Mouse (Mus musculus): ENCODE measurements around the gene Gm17402. TPM values are rescaled to one million over a fixed set of nuclear protein-coding genes. Genes with fewer than 3 reads are reported as not detected.

The Gm17402 gene
- total RNA-seq, 2 experiments from 2014 or later, result not detected

DNA sequence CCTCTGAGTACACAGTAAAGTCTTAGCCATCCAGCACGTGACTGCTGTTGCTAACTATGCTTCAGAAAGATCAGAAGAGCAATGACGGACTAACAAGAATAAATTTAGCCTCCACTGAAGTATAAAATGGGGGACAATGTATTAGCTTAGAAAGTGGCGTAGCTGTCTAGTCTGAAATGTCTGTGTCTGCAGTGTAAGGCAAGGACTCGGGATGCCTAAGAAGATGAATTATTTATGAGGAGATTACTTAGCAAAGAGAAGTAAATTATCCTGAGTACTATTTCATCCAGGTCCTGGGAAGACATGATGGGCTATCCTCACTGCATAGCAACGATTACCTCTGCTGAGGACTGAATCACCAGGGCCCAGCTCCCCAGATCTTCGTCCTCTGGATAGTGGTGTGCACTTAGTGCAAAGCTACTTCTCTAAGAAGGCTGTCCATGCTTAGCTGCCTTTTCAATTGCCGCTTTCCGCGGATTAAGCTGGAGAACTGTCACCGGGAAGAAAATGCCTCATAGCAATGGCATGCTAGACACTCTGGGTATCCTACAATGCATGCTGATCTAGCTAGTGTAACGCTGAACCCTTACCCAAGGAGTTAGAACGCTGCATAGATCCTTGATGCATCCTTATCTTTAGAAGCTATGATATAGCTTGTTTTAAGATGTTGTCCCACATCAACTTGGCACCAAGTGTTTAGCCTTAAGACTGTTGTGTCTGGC lies 23.4 kb downstream of the Gm17402 start:
- no peak for DNase-seq
- no peak overlapping the region for H3K4me3 ChIP-seq
- intact Hi-C loops (cut with DNase I), result loop anchor here (1.0 to 5.0 kb wide), 3 partner anchors 27 to 216 kb away; partner anchors contain the start of gene Gfm1
- TF ChIP-seq CTCF (IDR thresholded peaks at IDR 0.05), result no peak
- H3K27ac ChIP-seq, result no peak overlapping the region

DNA sequence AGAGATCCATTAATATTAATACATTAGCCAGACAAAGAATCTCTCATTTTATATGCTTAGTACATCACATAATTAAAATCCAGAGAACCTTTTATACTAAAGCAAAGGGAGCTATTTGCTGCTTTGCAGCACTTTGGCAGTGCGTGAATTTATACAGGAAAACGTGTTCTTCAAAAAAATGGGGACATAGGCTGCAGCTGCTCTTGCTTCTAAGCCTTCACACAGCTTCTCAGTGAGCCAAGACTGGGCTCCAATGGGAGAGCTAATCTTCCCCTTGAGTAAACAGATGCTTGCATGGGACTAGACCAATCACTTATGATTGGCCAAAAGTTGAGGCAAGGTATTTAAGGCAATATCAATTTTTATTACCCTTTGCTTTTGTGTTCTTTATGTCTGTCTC lies 28.3 kb downstream of the Gm17402 start:
- intact Hi-C loops (cut with DNase I), result no loop called here
- no peak for TF ChIP-seq CTCF (IDR thresholded peaks at IDR 0.05)
- DNase-seq, result no peak
- Histone ChIP-seq H3K27ac (no peak overlapping the region), H3K4me3 (no peak overlapping the region)

DNA sequence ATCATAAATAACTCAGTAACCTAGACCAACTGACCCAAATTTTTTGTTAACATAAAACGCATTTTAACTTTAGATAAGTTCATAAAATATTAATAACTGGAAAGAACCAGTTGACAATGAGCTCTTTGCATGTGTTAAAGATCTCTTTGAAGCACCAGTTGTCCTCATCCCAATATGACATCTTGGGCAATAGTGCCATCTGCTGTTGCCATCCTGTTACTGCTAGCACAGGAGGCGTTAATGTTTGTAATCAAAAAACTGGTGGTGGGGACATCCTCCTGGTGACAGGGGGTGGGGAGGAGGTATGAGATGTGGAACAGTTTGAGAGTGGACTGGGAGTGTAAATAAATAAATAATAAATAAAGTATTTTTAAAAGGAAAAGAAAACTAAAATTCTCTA lies 30.4 kb downstream of the Gm17402 start:
- intact Hi-C loops (cut with DNase I), result loop anchor here (2.0 kb wide), 2 partner anchors 934 to 1012 kb away; no protein-coding TSS in a partner anchor
- TF ChIP-seq CTCF (IDR thresholded peaks at IDR 0.05), result peak; percentile 91
- Histone ChIP-seq H3K27ac (no peak overlapping the region), H3K4me3 (no peak overlapping the region)
- peak; percentile 48 for DNase-seq

DNA sequence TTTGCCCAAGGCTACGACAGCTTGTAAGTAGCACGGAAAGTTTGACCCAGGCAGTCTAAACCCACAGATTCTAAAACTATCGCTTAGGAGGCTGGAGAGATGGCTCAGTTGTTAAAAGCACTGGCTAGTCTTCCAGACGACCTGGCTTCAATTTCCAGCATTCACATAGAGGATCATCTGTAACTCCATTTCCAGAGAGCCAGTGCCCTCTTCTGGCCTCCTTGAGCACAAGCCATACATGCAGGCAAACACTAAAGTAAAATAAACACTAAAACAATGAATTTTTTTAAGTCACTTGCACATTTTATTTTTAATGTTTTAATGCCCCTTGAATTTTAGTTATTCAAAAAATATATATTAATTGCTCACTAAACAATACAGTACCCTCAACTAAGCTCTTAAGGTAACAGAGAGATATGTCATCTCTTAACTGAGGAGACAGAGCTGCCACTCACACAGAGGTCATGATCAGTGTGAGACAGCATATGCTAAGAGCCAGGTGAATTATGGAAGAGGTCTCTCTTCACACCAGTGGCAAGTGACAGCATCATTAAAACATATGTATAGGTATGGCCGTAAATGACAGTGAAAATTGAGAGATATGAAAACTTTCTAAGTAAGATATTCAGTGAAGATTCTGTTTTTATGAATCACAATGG lies 31.8 kb downstream of the Gm17402 start:
- H3K27ac ChIP-seq, result no peak overlapping the region
- no peak overlapping the region for H3K4me3 ChIP-seq
- no peak for DNase-seq
- intact Hi-C loops (cut with DNase I), result no loop called here
- TF ChIP-seq CTCF (IDR thresholded peaks at IDR 0.05), result peak; percentile 47

DNA sequence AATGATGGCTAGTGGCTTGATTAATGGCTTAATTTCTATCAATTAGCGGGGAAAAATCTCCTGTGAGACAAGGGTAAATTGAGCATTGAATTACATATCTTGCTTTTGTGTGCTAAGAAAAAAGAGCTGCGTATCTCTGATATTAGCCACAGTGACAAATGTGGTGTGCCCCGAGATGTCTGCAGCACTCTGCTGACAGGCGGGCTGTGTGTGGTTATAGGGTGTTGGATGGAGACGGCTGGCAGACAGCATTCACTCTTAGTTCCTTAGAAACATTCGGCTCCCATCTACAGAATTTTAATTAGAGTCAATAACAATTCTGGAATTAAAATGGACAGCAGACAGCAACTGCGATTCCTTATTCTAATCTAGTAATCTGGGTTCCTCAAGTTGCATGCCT lies 34.0 kb downstream of the Gm17402 start:
- Histone ChIP-seq H3K27ac (no peak overlapping the region), H3K4me3 (no peak overlapping the region)
- intact Hi-C loops (cut with DNase I), result no loop called here
- TF ChIP-seq CTCF (IDR thresholded peaks at IDR 0.05), result no peak
- DNase-seq, result no peak

DNA sequence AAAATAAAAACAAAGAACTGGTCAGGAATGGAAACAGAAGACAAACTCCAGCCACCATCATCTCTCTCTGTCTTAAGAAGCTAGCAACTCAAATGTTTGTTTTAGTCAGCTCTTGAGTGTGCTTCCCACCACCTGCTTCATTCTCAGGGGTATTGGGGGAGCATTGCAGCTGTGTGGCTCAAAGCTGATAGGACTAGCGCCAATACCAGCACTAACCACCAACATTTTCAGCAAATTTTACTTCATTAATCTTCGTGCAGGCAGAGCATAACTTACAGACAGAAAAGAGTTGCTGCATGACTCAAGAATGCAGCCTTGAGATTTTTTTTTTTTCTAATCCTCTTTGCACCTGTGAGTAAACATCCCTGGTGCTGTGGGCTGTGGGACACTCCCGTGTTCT lies 35.4 kb downstream of the Gm17402 start:
- no peak overlapping the region for H3K27ac ChIP-seq
- DNase-seq, result no peak
- no peak for TF ChIP-seq CTCF (IDR thresholded peaks at IDR 0.05)
- no peak overlapping the region for H3K4me3 ChIP-seq
- intact Hi-C loops (cut with DNase I), result no loop called here

DNA sequence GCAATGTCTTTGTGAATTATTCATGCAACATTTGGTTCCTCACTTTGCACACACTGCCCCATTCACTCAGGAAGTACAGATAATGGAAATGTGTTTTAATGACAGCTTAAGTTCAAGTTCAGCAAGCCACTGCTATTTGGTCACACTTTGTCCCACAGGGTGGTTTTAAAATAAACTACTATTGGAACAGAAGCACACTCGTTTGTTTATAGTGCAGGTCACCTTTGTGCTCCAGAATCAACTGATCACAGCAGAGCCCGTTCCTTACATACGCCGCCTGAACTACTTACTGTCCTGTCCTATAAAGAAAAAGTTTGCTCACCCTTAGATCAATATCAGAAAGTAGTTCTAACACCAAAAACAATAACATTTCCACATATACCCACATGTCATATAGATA lies 52.5 kb downstream of the Gm17402 start:
- DNase-seq, result no peak
- Histone ChIP-seq H3K4me3 (no peak overlapping the region), H3K27ac (no peak overlapping the region)
- TF ChIP-seq CTCF (IDR thresholded peaks at IDR 0.05), result no peak
- intact Hi-C loops (cut with DNase I), result no loop called here

Other genes starting within 250 kb of the Gm17402 start
- 100 to 1,000 TPM; 363 to 411 TPM for gene Mlf1, start 1.1 kb downstream of the Gm17402 start, total RNA-seq (2021)
- gene Gfm1, start 54.9 kb upstream of the Gm17402 start, total RNA-seq (2021), result 100 to 1,000 TPM; 104 to 135 TPM
- gene Lxn, start 88.8 kb upstream of the Gm17402 start, total RNA-seq (2021), result 1 to 10 TPM in 1 of 2 experiments, under 1 TPM in 1; 0.94 to 1.9 TPM
- 1 to 10 TPM in 1 of 2 experiments, under 1 TPM in 1; 0.23 to 1.0 TPM for gene Rarres1, start 140.4 kb upstream of the Gm17402 start, total RNA-seq (2021)
- gene Mfsd1, start 207.6 kb upstream of the Gm17402 start, total RNA-seq (2021), result 10 to 100 TPM; 23.5 to 26.4 TPM